Mouse (Mus musculus): ENCODE results near the gene Kyat3.
"Not testable (repeated sequence)": the region's sequence is repeated elsewhere in the genome, so short reads cannot be mapped to it uniquely, and the experiment has no call there.

Kyat3 gene

GRCm38 (mm10) chr3:142700442-142701322 is at the start of gene Kyat3:
Gene Kyat3, plus strand, starts transcription at chr3:142701051.
- peak; percentile 100 for ATAC-seq (ENCODE audit: insufficient number of reproducible peaks, low FRiP score, low TSS enrichment)

- ATAC-seq (ENCODE audit: insufficient number of reproducible peaks, low FRiP score, low TSS enrichment): no peak
Observed at GRCm38 (mm10) chr3:142664723-142665122, 36.1 kb upstream of the Kyat3 start.

DNA sequence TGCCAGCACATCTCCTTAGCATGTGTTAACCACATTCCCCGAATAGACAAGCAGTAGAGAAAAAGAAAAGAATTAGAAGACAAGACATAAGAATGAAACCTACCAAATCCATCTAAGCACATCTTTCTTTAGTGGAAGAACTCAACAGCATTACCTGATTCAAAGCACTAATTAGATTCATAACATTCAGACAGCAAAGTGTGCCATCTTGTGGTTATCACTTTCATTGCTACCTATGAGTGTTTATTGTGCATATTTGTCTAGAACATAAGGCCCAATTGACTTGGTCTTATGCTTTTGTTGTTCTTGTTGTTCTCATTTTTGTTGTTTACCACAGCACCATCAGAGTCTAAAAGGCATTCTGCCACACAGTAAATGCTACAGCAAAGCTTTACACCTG is 26.2 kb upstream of the Kyat3 start:
- ATAC-seq (ENCODE audit: insufficient number of reproducible peaks, low FRiP score, low TSS enrichment): no peak

GRCm38 (mm10) chr3:142687939-142688338 is 12.9 kb upstream of the Kyat3 start:
- ATAC-seq (ENCODE audit: insufficient number of reproducible peaks, low FRiP score, low TSS enrichment): no peak

DNA sequence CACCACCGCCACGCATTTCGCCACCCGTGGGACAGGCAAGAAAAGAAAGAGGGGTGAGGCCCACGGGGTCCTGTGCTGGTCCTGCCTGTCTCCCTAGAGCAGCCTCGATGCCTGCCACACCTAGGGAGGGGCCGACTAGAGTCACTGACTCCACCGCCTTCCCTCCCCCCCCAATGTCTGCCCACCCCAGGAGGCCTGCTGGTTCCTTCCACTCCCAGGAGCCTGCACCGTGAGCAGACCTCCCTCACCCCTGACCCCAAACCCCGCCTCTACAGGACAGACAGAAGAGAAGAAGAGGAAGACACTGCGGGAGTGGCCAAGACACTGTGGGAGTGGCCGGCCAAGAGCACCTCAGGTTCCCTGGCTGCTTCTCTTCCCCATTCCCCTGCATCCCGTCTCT is 12.5 kb upstream of the Kyat3 start:
- ATAC-seq (ENCODE audit: insufficient number of reproducible peaks, low FRiP score, low TSS enrichment): no peak

DNA sequence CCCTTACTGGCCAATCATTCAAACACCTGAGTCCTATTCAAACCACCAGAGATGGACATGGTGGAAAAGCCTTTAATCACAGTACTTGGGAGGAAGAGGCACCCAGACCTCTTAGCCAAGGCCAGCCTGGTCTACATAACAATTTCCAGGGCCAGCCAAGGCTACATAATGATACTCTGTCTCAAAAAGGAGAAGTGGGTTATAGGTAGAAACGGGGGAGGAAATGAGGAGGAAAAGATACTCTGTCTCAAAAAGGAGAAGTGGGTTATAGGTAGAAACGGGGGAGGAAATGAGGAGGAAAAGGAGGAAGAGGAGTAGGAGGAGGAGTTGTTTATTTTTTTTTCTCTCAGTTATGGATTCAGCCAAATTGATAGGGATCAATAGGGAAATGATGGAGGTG is 4.3 kb upstream of the Kyat3 start:
- no peak for ATAC-seq (ENCODE audit: insufficient number of reproducible peaks, low FRiP score, low TSS enrichment)

DNA sequence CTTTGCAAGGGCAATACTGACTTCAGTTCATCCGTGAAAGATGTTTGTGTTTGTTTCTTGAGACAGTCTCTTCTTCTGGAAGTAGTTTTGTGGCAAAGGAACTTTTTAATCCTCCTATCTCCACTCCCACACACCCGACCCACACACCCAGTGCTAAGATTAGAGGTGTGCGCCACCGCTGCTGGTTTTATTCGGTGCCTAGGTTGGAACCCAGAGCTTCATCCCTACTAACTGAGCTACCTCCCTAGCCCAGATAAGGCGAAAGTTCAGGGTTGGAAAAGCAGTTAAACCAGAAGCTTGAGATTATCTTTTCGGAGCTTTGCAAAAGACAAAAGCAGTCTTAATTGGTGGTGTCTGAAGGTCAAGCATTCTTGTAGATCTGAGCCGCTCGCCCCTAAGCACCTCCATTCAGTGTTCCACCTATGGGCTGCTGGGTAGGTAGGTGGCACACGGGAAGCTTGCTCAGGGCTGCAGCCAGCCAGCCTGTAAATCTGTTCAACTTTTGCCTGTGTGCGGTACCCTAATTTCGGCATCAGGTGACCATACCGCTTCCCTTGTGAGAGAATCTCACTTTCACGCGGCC is 647 bp downstream of the Kyat3 start:
- 0 out of 2 replicates have a peak, but pooled peaks have one; percentile 2 for ATAC-seq (ENCODE audit: insufficient number of reproducible peaks, low FRiP score, low TSS enrichment)

DNA sequence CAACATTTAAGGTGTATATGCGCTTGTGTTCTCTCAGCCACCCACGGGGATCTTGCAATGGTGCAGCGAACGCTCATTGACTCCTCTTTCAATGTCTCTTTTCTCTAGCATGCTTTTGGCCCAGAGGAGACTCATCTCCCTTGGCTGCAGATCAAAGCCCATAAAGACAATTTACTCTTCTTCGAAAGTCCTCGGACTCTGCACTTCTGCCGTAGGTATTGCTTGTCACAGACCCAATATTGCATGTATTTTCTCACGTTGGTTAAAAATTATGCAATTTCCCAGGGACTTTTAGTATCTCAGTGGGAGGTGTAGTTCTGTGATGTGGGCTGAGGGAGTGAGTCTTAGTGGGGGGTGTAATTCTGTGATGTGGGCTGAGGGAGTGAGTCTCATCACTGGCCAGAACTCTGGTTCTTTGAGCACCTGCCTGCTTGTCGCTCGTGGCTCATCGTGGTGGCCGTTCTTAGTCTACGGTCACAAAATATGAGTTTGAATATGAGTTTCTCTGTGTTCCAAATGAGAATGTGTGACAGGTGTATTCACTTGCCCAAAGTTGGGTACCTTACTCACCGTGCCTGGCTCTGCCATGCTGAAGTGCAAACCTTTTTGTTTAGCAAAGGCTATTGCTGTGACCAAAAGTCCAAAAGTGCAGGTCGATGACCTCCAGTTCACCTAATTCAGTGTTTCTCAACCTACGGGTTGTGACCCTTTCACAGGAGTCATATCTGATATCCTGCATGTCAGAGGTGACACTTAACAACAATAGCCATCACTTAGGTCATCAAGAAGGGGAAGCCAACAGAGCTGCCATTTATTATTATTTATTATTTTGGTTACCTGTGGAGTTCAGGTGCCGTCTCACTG is 6.0 kb downstream of the Kyat3 start:
- ATAC-seq (ENCODE audit: insufficient number of reproducible peaks, low FRiP score, low TSS enrichment): no peak

DNA sequence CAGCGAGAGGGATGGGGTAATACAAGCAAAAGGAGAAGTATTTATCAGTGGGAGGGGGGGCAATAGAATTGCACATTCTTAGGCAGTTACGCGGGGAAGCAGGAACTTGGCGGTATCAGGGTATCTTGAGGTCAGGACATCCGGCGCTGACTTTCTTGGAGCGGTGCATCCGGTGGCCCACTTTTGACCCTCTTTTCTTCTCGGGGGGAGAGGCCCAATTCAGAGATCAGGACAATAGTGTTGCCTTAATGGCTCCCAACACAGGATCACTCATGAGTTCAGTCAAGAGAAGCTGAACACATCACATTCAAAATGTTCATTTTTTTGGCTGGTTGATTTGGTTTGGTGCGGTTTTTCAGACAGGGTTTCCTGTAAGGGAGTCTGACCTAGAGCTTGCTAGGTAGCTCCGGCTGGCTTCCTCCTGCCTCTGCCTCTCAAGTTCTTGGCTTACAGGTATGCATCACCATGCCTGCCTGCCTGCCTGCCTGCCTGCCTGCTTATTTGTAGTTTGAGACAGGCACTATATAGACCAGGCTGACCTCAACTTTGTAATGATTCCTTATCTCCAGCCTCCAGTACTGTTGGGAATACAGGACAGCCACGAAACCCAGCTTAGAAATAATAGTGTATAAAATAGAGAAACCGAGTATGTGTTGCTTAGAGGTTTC is 7.5 kb downstream of the Kyat3 start:
- ATAC-seq (ENCODE audit: insufficient number of reproducible peaks, low FRiP score, low TSS enrichment): not testable (repeated sequence)

GRCm38 (mm10) chr3:142708849-142709419 is 8.1 kb downstream of the Kyat3 start:
- ATAC-seq (ENCODE audit: insufficient number of reproducible peaks, low FRiP score, low TSS enrichment): peak; percentile 81

DNA sequence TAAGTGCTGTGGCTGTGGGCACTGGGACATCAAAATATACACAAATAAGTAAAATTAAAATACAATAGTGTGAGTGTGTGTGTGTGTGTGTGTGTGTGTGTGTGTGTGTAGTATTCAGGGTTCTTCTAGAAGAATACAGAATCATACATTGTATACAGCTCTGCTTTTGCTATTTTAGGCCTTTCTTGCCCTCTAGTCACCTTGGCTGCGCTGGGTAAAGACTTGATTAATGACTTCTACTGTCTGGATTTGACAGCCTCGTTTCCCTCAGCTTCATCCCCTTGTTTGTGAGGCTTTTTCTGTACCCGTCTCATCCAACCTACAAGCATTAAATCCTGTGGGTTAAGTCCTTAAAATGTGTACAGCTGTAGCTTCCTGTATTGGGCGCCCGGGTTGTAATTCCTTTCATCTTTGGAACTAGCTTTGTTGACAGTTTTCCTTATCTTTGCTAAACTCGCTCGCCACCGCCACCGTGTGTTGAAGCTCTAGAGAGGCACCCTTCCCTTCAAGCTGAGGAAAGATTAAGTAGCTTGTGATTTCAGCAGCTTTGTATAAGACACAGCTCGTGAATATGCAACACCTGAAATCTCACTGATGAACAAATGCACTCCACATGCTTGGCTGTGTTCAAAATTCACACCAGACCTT is 9.6 kb downstream of the Kyat3 start:
- 0 out of 2 replicates have a peak, but pooled peaks have one; percentile 8 for ATAC-seq (ENCODE audit: insufficient number of reproducible peaks, low FRiP score, low TSS enrichment)

DNA sequence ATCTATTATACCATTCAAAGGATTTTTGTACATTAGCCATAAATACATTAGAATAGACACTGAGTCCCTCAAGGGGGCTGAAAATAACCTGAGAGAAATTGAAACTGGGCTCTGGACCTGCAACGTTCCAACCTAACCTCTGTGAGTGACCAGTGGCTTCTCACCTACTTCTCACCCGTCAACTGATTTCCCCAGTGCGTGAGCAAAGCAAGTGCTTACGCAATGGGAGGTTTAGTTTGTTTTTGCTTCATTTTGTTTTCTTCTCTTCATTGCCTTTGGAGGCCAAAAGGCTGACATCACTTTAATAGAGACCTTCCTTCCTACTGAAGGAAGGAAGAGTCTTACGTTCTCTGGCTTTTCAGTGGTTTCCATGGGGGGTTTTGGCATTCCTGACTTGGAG is 10.5 kb downstream of the Kyat3 start:
- ATAC-seq (ENCODE audit: insufficient number of reproducible peaks, low FRiP score, low TSS enrichment): no peak

DNA sequence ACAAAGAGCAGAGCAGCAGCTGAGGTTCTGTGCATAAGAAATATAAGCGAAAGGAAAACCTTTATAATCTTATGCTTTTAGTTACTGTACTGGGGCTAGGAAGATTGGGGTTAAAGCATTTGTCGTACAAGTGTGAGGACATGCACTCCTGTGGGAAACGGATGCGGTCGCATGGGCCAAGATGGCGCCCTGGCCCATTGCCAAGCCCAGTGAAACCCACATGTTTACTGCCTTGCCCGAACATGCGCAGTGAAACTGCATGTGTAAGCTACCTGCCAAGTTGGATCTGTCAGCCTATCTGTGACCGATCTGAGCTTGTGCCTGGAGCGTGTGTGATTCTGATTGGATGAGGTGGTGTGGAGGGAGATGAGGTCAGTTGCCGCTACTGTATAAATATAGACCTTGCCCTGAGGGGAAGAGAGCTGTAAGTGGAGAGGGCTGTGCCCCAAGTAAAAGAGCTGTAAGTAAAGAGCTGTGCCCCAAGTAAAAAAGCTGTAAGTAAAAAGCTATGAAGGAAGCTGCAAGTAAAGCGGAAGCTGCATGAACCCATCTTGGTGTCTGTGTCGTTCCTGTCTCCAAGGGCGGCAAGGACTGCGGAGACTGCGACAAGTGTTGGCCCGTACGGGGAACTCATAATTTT is 11.7 kb downstream of the Kyat3 start:
- not testable (repeated sequence) for ATAC-seq (ENCODE audit: insufficient number of reproducible peaks, low FRiP score, low TSS enrichment)

DNA sequence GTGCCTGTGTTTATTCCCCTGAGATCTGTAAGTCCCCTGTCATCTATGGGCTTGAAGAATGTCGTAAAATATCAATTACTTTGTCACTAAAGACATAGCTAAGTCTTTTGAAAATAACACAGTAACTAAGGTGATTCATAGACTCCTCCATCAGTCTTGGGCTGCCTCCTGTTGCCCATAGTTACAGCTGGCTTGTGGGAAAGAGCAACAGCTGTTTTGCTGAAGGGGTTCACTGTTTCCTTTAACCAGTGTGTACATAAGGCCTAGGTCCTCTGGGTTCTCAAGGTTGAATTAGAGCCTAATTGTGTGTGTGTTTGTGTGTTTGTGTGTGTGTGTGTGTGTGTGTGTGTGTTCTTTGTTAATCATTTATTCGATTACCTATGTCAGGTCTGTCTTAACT is 24.6 kb downstream of the Kyat3 start:
- no peak for ATAC-seq (ENCODE audit: insufficient number of reproducible peaks, low FRiP score, low TSS enrichment)

- ATAC-seq (ENCODE audit: insufficient number of reproducible peaks, low FRiP score, low TSS enrichment): no peak
Observed at GRCm38 (mm10) chr3:142725969-142726672, 25.3 kb downstream of the Kyat3 start.

DNA sequence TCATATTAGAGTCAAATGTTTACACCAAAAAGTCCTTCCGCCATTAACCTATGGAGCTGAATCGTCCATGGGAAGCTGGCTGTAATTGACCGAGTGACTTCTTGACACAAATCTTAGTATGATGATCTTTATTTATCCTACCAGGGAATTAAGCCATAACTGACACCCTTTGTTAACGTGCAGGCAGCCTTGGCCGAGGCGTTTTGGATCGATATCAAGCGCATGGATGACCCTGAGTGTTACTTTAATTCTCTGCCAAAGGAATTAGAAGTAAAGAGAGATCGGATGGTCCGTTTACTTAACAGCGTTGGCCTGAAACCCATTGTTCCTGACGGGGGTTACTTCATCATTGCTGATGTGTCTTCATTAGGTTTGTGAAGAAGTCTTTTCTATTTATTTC is 33.4 kb downstream of the Kyat3 start:
- ATAC-seq (ENCODE audit: insufficient number of reproducible peaks, low FRiP score, low TSS enrichment): no peak

- ATAC-seq (ENCODE audit: insufficient number of reproducible peaks, low FRiP score, low TSS enrichment): no peak
Observed at GRCm38 (mm10) chr3:142740896-142741295, 40.0 kb downstream of the Kyat3 start.
